Mouse (Mus musculus): ENCODE measurements at regions not wholly inside any gene's neighbourhood (a gene's known extent, or its start where the extent isn't known, plus 50 kb on each side); places are given as distances from the start of the nearest gene placed in this dataset.

GRCm38 (mm10) chr14:15809083-15809482 lies 370.3 kb upstream of the Lrrc3b start:
- DNase-seq (no peak), ATAC-seq (no peak)
- Histone ChIP-seq H3K27ac (ENCODE audit: low read depth) (no peak overlapping the region), H3K27me3 (ENCODE audit: insufficient read depth, low read length) (no peaks in the 10 kb centered on the region), H3K36me3 (replicated peaks; ENCODE audit: insufficient read depth, low read length) (no peaks in the 10 kb centered on the region), H3K4me2 (ENCODE audit: low read depth, low read length) (no peak overlapping the region), H3K4me1 (ENCODE audit: insufficient read depth) (no peaks in the 10 kb centered on the region), H3K9me3 (ENCODE audit: low read length) (no peaks in the 10 kb centered on the region), H3K9ac (replicated peaks) (no peak overlapping the region), H3K4me3 (ENCODE audit: low read depth, low read length) (no peak overlapping the region)
- 56% methylated on average over 2 of the region's 2 CpGs for WGBS (ENCODE audit: insufficient replicate concordance)
- TF ChIP-seq EP300 (IDR thresholded peaks at IDR 0.05; ENCODE audit: low read depth) (no peak), CTCF (IDR thresholded peaks at IDR 0.05; ENCODE audit: low read depth) (no peak)

GRCm38 (mm10) chr14:15841390-15842023 lies 402.7 kb upstream of the Lrrc3b start:
- no peak for ATAC-seq
- Histone ChIP-seq H3K27me3 (ENCODE audit: insufficient read depth, low read length) (no peaks in the 10 kb centered on the region), H3K27ac (ENCODE audit: low read depth) (no peak overlapping the region), H3K9ac (replicated peaks) (no peak overlapping the region), H3K4me3 (ENCODE audit: low read depth, low read length) (no peak overlapping the region), H3K4me1 (ENCODE audit: insufficient read depth) (no peaks in the 10 kb centered on the region), H3K36me3 (replicated peaks; ENCODE audit: insufficient read depth, low read length) (no peaks in the 10 kb centered on the region), H3K9me3 (ENCODE audit: low read length) (no peaks in the 10 kb centered on the region), H3K4me2 (ENCODE audit: low read depth, low read length) (no peak overlapping the region)
- WGBS (ENCODE audit: insufficient replicate concordance) = 72% methylated on average over 1 of the region's 1 CpGs
- DNase-seq = no peak
- TF ChIP-seq CTCF (IDR thresholded peaks at IDR 0.05; ENCODE audit: low read depth) (no peak), EP300 (IDR thresholded peaks at IDR 0.05; ENCODE audit: low read depth) (no peak)

GRCm38 (mm10) chr14:15842024-15842599 lies 403.3 kb upstream of the Lrrc3b start:
- ATAC-seq (no peak), DNase-seq (no peak)
- H3K9ac ChIP-seq (replicated peaks) = no peak overlapping the region
- no peak overlapping the region for H3K27ac ChIP-seq (ENCODE audit: low read depth)
- no peaks in the 10 kb centered on the region for H3K27me3 ChIP-seq (ENCODE audit: insufficient read depth, low read length)
- H3K9me3 ChIP-seq (ENCODE audit: low read length) = no peaks in the 10 kb centered on the region
- no peak overlapping the region for H3K4me3 ChIP-seq (ENCODE audit: low read depth, low read length)
- no peak overlapping the region for H3K4me2 ChIP-seq (ENCODE audit: low read depth, low read length)
- TF ChIP-seq EP300 (IDR thresholded peaks at IDR 0.05; ENCODE audit: low read depth) (no peak), CTCF (IDR thresholded peaks at IDR 0.05; ENCODE audit: low read depth) (no peak)
- WGBS (ENCODE audit: insufficient replicate concordance) = 46% methylated on average over 1 of the region's 1 CpGs
- H3K4me1 ChIP-seq (ENCODE audit: insufficient read depth) = no peaks in the 10 kb centered on the region
- no peaks in the 10 kb centered on the region for H3K36me3 ChIP-seq (replicated peaks; ENCODE audit: insufficient read depth, low read length)

- Histone ChIP-seq H3K4me1 (ENCODE audit: insufficient read depth) (no peaks in the 10 kb centered on the region), H3K27ac (ENCODE audit: low read depth) (no peak overlapping the region), H3K9ac (replicated peaks) (no peak overlapping the region), H3K4me3 (ENCODE audit: low read depth, low read length) (no peak overlapping the region), H3K9me3 (ENCODE audit: low read length) (no peaks in the 10 kb centered on the region; the same call in 1 of the 2 replicates), H3K27me3 (ENCODE audit: insufficient read depth, low read length) (no peaks in the 10 kb centered on the region), H3K36me3 (replicated peaks; ENCODE audit: insufficient read depth, low read length) (no peaks in the 10 kb centered on the region), H3K4me2 (ENCODE audit: low read depth, low read length) (no peak overlapping the region)
- WGBS (ENCODE audit: insufficient replicate concordance) = 62% methylated on average over 3 of the region's 3 CpGs
- DNase-seq = no peak
- ATAC-seq = no peak
- TF ChIP-seq CTCF (IDR thresholded peaks at IDR 0.05; ENCODE audit: low read depth) = no peak
- TF ChIP-seq EP300 (IDR thresholded peaks at IDR 0.05; ENCODE audit: low read depth) = no peak
Observed at GRCm38 (mm10) chr14:15868520-15868919, 380.6 kb upstream of the Ngly1 start.

- no peaks in the 10 kb centered on the region for H3K27me3 ChIP-seq (ENCODE audit: insufficient read depth, low read length)
- TF ChIP-seq CTCF (IDR thresholded peaks at IDR 0.05; ENCODE audit: low read depth) = no peak
- TF ChIP-seq EP300 (IDR thresholded peaks at IDR 0.05; ENCODE audit: low read depth) = no peak
- WGBS (ENCODE audit: insufficient replicate concordance) = 84% methylated on average over 2 of the region's 2 CpGs
Observed at GRCm38 (mm10) chr14:15872013-15872412, 377.1 kb upstream of the Ngly1 start.

GRCm38 (mm10) chr14:15880146-15880545 lies 368.9 kb upstream of the Ngly1 start:
- ATAC-seq = no peak
- Histone ChIP-seq H3K27me3 (ENCODE audit: insufficient read depth, low read length) (no peaks in the 10 kb centered on the region), H3K27ac (ENCODE audit: low read depth) (no peak overlapping the region), H3K4me3 (ENCODE audit: low read depth, low read length) (no peak overlapping the region), H3K9me3 (ENCODE audit: low read length) (no peaks in the 10 kb centered on the region), H3K36me3 (replicated peaks; ENCODE audit: insufficient read depth, low read length) (no peaks in the 10 kb centered on the region), H3K4me1 (ENCODE audit: insufficient read depth) (no peaks in the 10 kb centered on the region), H3K4me2 (ENCODE audit: low read depth, low read length) (no peak overlapping the region), H3K9ac (replicated peaks) (no peak overlapping the region)
- 58% methylated on average over 3 of the region's 3 CpGs for WGBS (ENCODE audit: insufficient replicate concordance)
- DNase-seq = no peak
- no peak for TF ChIP-seq CTCF (IDR thresholded peaks at IDR 0.05; ENCODE audit: low read depth)

More at GRCm38 (mm10) chr14:15872013-15872412, 377.1 kb upstream of the Ngly1 start:
- H3K4me1 ChIP-seq (ENCODE audit: insufficient read depth) = no peaks in the 10 kb centered on the region
- DNase-seq (no peak), ATAC-seq (no peak)
- no peak overlapping the region for H3K4me3 ChIP-seq (ENCODE audit: low read depth, low read length)
- H3K4me2 ChIP-seq (ENCODE audit: low read depth, low read length) = no peak overlapping the region
- no peaks in the 10 kb centered on the region; the same call in 1 of the 2 replicates for H3K9me3 ChIP-seq (ENCODE audit: low read length)
- no peak overlapping the region for H3K27ac ChIP-seq (ENCODE audit: low read depth)
- H3K36me3 ChIP-seq (replicated peaks; ENCODE audit: insufficient read depth, low read length) = no peaks in the 10 kb centered on the region
- no peak overlapping the region for H3K9ac ChIP-seq (replicated peaks)
